Comparison of ENCODE assay signal across 8 mouse cellular contexts in genomic region chr13:61998803-61999202, GRCm38 (mm10).
DNase-seq lines count a peak whose midpoint lies in the region; ATAC-seq and TF ChIP-seq lines count a peak whose summit lies in the region.
"Not testable (repeated sequence)": the region's sequence is repeated elsewhere in the genome, so short reads cannot be mapped to it uniquely, and the experiment has no call there.

No protein-coding gene starts in this region.

- TF ChIP-seq CTCF in lung, postnatal 0 days (IDR thresholded peaks at IDR 0.05) = peak; percentile 48

- H3K9ac ChIP-seq in heart, embryonic 14.5 days (ENCODE audit: low read length); limb, embryonic 12.5 days (replicated peaks); lung, postnatal 0 days (replicated peaks; ENCODE audit: low read depth): not testable (repeated sequence)

- H3K9me3 ChIP-seq in heart, embryonic 14.5 days (ENCODE audit: control insufficient read depth, low read length); limb, embryonic 12.5 days; lung, postnatal 0 days (ENCODE audit: low read length): not testable (repeated sequence)

- peak overlapping the region; percentile 49 for H3K4me2 ChIP-seq in heart, embryonic 14.5 days (ENCODE audit: low read length)
- peak overlapping the region; percentile 24; the same call in 1 of the 2 replicates for H3K4me2 ChIP-seq in limb, embryonic 12.5 days
- peak overlapping the region; percentile 27; the same call in 1 of the 2 replicates for H3K4me2 ChIP-seq in lung, postnatal 0 days (replicated peaks; ENCODE audit: low read depth, low read length)

- WGBS in heart, embryonic 14.5 days = 6% methylated on average over 6 of the region's 6 CpGs
- 9% methylated on average over 6 of the region's 6 CpGs for WGBS in limb, embryonic 12.5 days
- 4% methylated on average over 6 of the region's 6 CpGs for WGBS in lung, postnatal 0 days

- not testable (repeated sequence) for H3K27ac ChIP-seq in heart, embryonic 14.5 days (replicated peaks in 1 of 2; ENCODE audit: control insufficient read depth in 1 of 2, insufficient read depth in 1 of 2, low read depth in 2 of 2, low read length in 2 of 2); limb, embryonic 12.5 days; lung, postnatal 0 days (ENCODE audit: low read length)

- H3K27me3 ChIP-seq in heart, embryonic 14.5 days (ENCODE audit: control insufficient read depth, insufficient read depth, low read length); limb, embryonic 12.5 days; lung, postnatal 0 days (replicated peaks; ENCODE audit: insufficient read depth, low read length): not testable (repeated sequence)

- ATAC-seq in heart, embryonic 14.5 days (ENCODE audit: insufficient number of reproducible peaks, insufficient read depth, low FRiP score, low read depth); limb, embryonic 12.5 days (ENCODE audit: insufficient number of reproducible peaks, insufficient read depth, low FRiP score, low TSS enrichment, low read depth); lung, postnatal 0 days: not testable (repeated sequence)

- H3K36me3 ChIP-seq in heart, embryonic 14.5 days (ENCODE audit: control insufficient read depth, insufficient read depth, low read length); limb, embryonic 12.5 days; lung, postnatal 0 days (ENCODE audit: insufficient read depth, low read length): not testable (repeated sequence)

- H3K4me3 ChIP-seq in heart, embryonic 14.5 days (ENCODE audit: control insufficient read depth in 1 of 2, insufficient read depth in 1 of 2, low read depth in 1 of 2, low read length in 2 of 2) = peak overlapping the region in 1 of 2 experiments; percentile 4; a peak in 1 of 4 replicates
- not testable (repeated sequence) for H3K4me3 ChIP-seq in limb, embryonic 12.5 days (replicated peaks); lung, postnatal 0 days (ENCODE audit: low read depth, low read length)

- not testable (repeated sequence) for TF ChIP-seq EP300 in lung, postnatal 0 days (IDR thresholded peaks at IDR 0.05)

- H3K4me1 ChIP-seq in heart, embryonic 14.5 days (ENCODE audit: control insufficient read depth in 2 of 2, insufficient read depth in 2 of 2, low read length in 2 of 2); limb, embryonic 12.5 days (replicated peaks); lung, postnatal 0 days (ENCODE audit: insufficient read depth, low read depth, low read length): not testable (repeated sequence)

- DNase-seq in MEL-GATA-1-ER (ENCODE audit: extremely low read depth, low read depth) = peak; percentile 10
- peak; percentile 19 for DNase-seq in embryo, embryonic 10.5 days (ENCODE audit: low spot score)
- DNase-seq in kidney, adult 18-20 months = peak; percentile 28
- DNase-seq in lung, postnatal 0 days (ENCODE audit: low spot score) = not testable (repeated sequence)
- peak; percentile 6 for DNase-seq in right cerebral cortex, postnatal 14 days
- peak; percentile 60 for DNase-seq in thymus, postnatal 4 days
